ENCODE assay signal across 8 mouse cellular contexts in genomic region chr10:121516008-121516600, GRCm38 (mm10). TPM values are rescaled to one million over a fixed set of nuclear protein-coding genes. Genes with fewer than 3 reads are reported as not detected.
DNase-seq lines count a peak whose midpoint lies in the region; ATAC-seq and TF ChIP-seq lines count a peak whose summit lies in the region.

No protein-coding gene starts in this region.

- TF ChIP-seq EP300 in MEL (IDR thresholded peaks at IDR 0.05; ENCODE audit: low read depth in 1 of 2, low read length in 2 of 2) = no peak

- H3K36me3 ChIP-seq in MEL (ENCODE audit: control insufficient read depth in 1 of 2, insufficient read depth in 2 of 2, low read length in 2 of 2) = no peaks in the 10 kb centered on the region
- H3K36me3 ChIP-seq in forebrain, postnatal 0 days (ENCODE audit: insufficient read depth) = no peaks in the 10 kb centered on the region
- H3K36me3 ChIP-seq in lung, embryonic 14.5 days (ENCODE audit: insufficient read depth) = no peaks in the 10 kb centered on the region

- no peaks in the 10 kb centered on the region for H3K27me3 ChIP-seq in MEL (ENCODE audit: control insufficient read depth in 1 of 2, insufficient read depth in 2 of 2, low read length in 2 of 2)
- no peaks in the 10 kb centered on the region for H3K27me3 ChIP-seq in cerebellum, adult 2 months (ENCODE audit: control insufficient read depth, insufficient read depth, low read length)
- no peaks in the 10 kb centered on the region for H3K27me3 ChIP-seq in forebrain, postnatal 0 days (ENCODE audit: insufficient read depth, low read length)
- H3K27me3 ChIP-seq in lung, embryonic 14.5 days (ENCODE audit: insufficient read depth, low read length) = no peaks in the 10 kb centered on the region

- H3K9me3 ChIP-seq in MEL (replicated peaks; ENCODE audit: insufficient read depth, low read length) = no peaks in the 10 kb centered on the region
- no peaks in the 10 kb centered on the region for H3K9me3 ChIP-seq in forebrain, postnatal 0 days (ENCODE audit: low read length)
- no peaks in the 10 kb centered on the region for H3K9me3 ChIP-seq in lung, embryonic 14.5 days (ENCODE audit: low read depth, low read length)

- H3K4me1 ChIP-seq in MEL (ENCODE audit: control insufficient read depth in 1 of 2, insufficient read depth in 2 of 2, low read length in 2 of 2) = no peaks in the 10 kb centered on the region
- no peaks in the 10 kb centered on the region for H3K4me1 ChIP-seq in cerebellum, adult 2 months (ENCODE audit: control insufficient read depth, insufficient read depth, low read length)
- no peaks in the 10 kb centered on the region for H3K4me1 ChIP-seq in forebrain, postnatal 0 days (ENCODE audit: insufficient read depth)
- no peaks in the 10 kb centered on the region for H3K4me1 ChIP-seq in lung, embryonic 14.5 days (ENCODE audit: insufficient read depth)

- peak overlapping the region; percentile 39 to 61 for H3K4me3 ChIP-seq in MEL (ENCODE audit: control insufficient read depth in 1 of 2, insufficient read depth in 1 of 2, low read depth in 2 of 2, low read length in 2 of 2)
- H3K4me3 ChIP-seq in cerebellum, adult 2 months (replicated peaks; ENCODE audit: insufficient read depth, low read depth, low read length) = no peak overlapping the region
- H3K4me3 ChIP-seq in forebrain, postnatal 0 days (ENCODE audit: low read depth, low read length) = no peak overlapping the region
- H3K4me3 ChIP-seq in lung, embryonic 14.5 days (ENCODE audit: low read depth, low read length) = no peak overlapping the region

- DNase-seq in MEL (ENCODE audit: low read depth, low spot score) = peak; percentile 85
- peak; percentile 75 to 88 for DNase-seq in cerebellum, adult 2 months
- DNase-seq in forebrain, postnatal 0 days = peak; percentile 82
- DNase-seq in layer of hippocampus, adult 8-10 months (ENCODE audit: low spot score in 2 of 2) = peak; percentile 62 to 86
- DNase-seq in lung, embryonic 14.5 days = peak; percentile 97
- DNase-seq in ovary, postnatal 36 days (ENCODE audit: low spot score) = peak; percentile 80
- DNase-seq in thymus, postnatal 0 days (ENCODE audit: low spot score) = peak; percentile 66

- no peak overlapping the region for H3K27ac ChIP-seq in MEL (ENCODE audit: control insufficient read depth, low read depth, low read length)
- no peak overlapping the region for H3K27ac ChIP-seq in cerebellum, adult 2 months (ENCODE audit: insufficient read depth, low read length)
- H3K27ac ChIP-seq in forebrain, postnatal 0 days (ENCODE audit: low read depth, low read length) = no peak overlapping the region
- H3K27ac ChIP-seq in lung, embryonic 14.5 days (ENCODE audit: low read depth) = no peak overlapping the region

- H3K79me2 ChIP-seq in MEL (ENCODE audit: control insufficient read depth, insufficient read depth, low read length, poor library complexity) = no peaks in the 10 kb centered on the region

- peak; percentile 92 for TF ChIP-seq RAD21 in MEL (IDR thresholded peaks at IDR 0.05; ENCODE audit: low read depth, low read length)

- H3K9ac ChIP-seq in MEL (ENCODE audit: control insufficient read depth, low read depth, low read length, poor library complexity, severe bottlenecking) = peak overlapping the region; percentile 69
- H3K9ac ChIP-seq in forebrain, postnatal 0 days = no peak overlapping the region
- no peak overlapping the region for H3K9ac ChIP-seq in lung, embryonic 14.5 days

- TF ChIP-seq CTCF in MEL (IDR thresholded peaks at IDR 0.05 in 2 of 3, conservative IDR thresholded peaks at IDR 0.05 in 1 of 3; ENCODE audit: control insufficient read depth in 1 of 3, insufficient read depth in 1 of 3, low read depth in 2 of 3, low read length in 3 of 3, poor library complexity in 1 of 3, severe bottlenecking in 1 of 3) = peak; percentile 91 to 95 (median 91)
- TF ChIP-seq CTCF in cerebellum, adult 2 months (IDR thresholded peaks at IDR 0.05; ENCODE audit: borderline replicate concordance, insufficient read depth, low read depth, low read length) = peak; percentile 92
- TF ChIP-seq CTCF in forebrain, postnatal 0 days (IDR thresholded peaks at IDR 0.05; ENCODE audit: low read depth) = peak; percentile 83
- peak; percentile 93 for TF ChIP-seq CTCF in lung, embryonic 14.5 days (IDR thresholded peaks at IDR 0.05; ENCODE audit: low read depth)

- TF ChIP-seq POLR2A in MEL (IDR thresholded peaks at IDR 0.05; ENCODE audit: control insufficient read depth in 1 of 2, insufficient read depth in 1 of 2, low read depth in 1 of 2, low read length in 2 of 2, poor library complexity in 1 of 2) = no peak
- TF ChIP-seq POLR2A in cerebellum, adult 2 months (IDR thresholded peaks at IDR 0.05; ENCODE audit: borderline replicate concordance, insufficient read depth, low read length) = no peak

- 30% methylated on average over 18 of the region's 18 CpGs for WGBS in cerebellum, adult 2 months
- 31% methylated on average over 18 of the region's 18 CpGs for WGBS in forebrain, postnatal 0 days
- WGBS in lung, embryonic 14.5 days = 26% methylated on average over 18 of the region's 18 CpGs

- ATAC-seq in forebrain, postnatal 0 days = peak; percentile 14; the same call in 1 of the 2 replicates
- ATAC-seq in hematopoietic stem cell, adult 5-6 weeks (replicated peaks in 1 of 2; ENCODE audit: insufficient read depth in 1 of 2, low FRiP score in 2 of 2, low TSS enrichment in 1 of 2, low read depth in 1 of 2, poor library complexity in 2 of 2, severe bottlenecking in 2 of 2) = peak; percentile 84 to 90
- ATAC-seq in lung, embryonic 14.5 days (ENCODE audit: insufficient read depth) = peak; percentile 45; the same call in 1 of the 2 replicates

- no peak overlapping the region for H3K4me2 ChIP-seq in forebrain, postnatal 0 days (ENCODE audit: low read depth)
- H3K4me2 ChIP-seq in lung, embryonic 14.5 days = peak overlapping the region; percentile 7; the same call in 1 of the 2 replicates

TF ChIP-seq in MEL, 35 proteins besides CTCF, POLR2A, EP300 and RAD21:
- TF ChIP-seq GATA1 (IDR thresholded peaks at IDR 0.05; ENCODE audit: low read depth, low read length) (no peak), SIN3A (IDR thresholded peaks at IDR 0.05; ENCODE audit: low read length) (peak; percentile 45; the same call in 1 of the 2 replicates), POLR2AphosphoS5 (IDR thresholded peaks at IDR 0.05; ENCODE audit: borderline replicate concordance, low read depth, low read length) (no peak), SMC3 (IDR thresholded peaks at IDR 0.05; ENCODE audit: low read depth, low read length) (peak; percentile 86), ZC3H11A (IDR thresholded peaks at IDR 0.05; ENCODE audit: low read depth, low read length) (peak; percentile 87), MYC (IDR thresholded peaks at IDR 0.05; ENCODE audit: low read depth, low read length) (peak; percentile 49; the same call in 1 of the 2 replicates), MAZ (IDR thresholded peaks at IDR 0.05; ENCODE audit: low read depth, low read length) (peak; percentile 37; the same call in 1 of the 2 replicates), JUND (IDR thresholded peaks at IDR 0.05; ENCODE audit: low read depth, low read length) (no peak), MAX (IDR thresholded peaks at IDR 0.05; ENCODE audit: low read length) (0 out of 2 replicates have a peak, but pooled peaks have one; percentile 21), MXI1 (IDR thresholded peaks at IDR 0.05; ENCODE audit: low read depth, low read length) (peak; percentile 58; the same call in 1 of the 2 replicates), NRF1 (IDR thresholded peaks at IDR 0.05; ENCODE audit: insufficient read depth, low read depth, low read length, poor library complexity, severe bottlenecking) (peak; percentile 61)

RNA-seq across cellular contexts. Expression of gene Rassf3, which starts 40.0 kb away (rescaled TPM):
- 8.0 and 9.2 TPM in 2 replicates for total RNA-seq in MEL (2012; rRNA removed)
- 10 to 100 TPM in 1 of 2 experiments, not detected in 1; 15.8 TPM for polyA plus RNA-seq in MEL (2012; ENCODE audit: insufficient read depth in 1 of 2, insufficient read length in 2 of 2, low read depth in 1 of 2, low replicate concordance in 2 of 2, missing spikeins in 1 of 2)
- 16.5 and 17.8 TPM in 2 replicates for polyA plus RNA-seq in cerebellum, adult 2 months (2012; rRNA removed)
- total RNA-seq in forebrain, postnatal 0 days (2014; rRNA removed) = 5.0 and 5.9 TPM in 2 replicates
- polyA plus RNA-seq in forebrain, postnatal 0 days (2015; fragmentation: Nextera tagmentation; extraction: Ambion mirVana) = 3.2 and 3.5 TPM in 2 replicates
- total RNA-seq in hematopoietic stem cell, adult 5-6 weeks (2017) = 19.2 and 21.7 TPM in 2 replicates
- 10 to 100 TPM in 3 of 4 experiments, 1 to 10 TPM in 1; 9.3 to 20.4 (median 15.3) TPM for total RNA-seq in layer of hippocampus, adult 8-10 months (2022)
- polyA plus RNA-seq in lung, embryonic 14.5 days (2014; fragmentation: Nextera tagmentation; extraction: Ambion mirVana) = 19.8 and 21.0 TPM in 2 replicates
- 6.1 and 6.2 TPM in 2 replicates for polyA plus RNA-seq in thymus, postnatal 0 days (2015; fragmentation: Nextera tagmentation; extraction: Ambion mirVana)

Comparison
In these comparisons a context has a peak if more than half of its experiments do, and no peak if none do; other contexts are left out.
1. H3K4me3 ChIP-seq: peak in MEL (2 of 2); none in cerebellum, adult 2 months (single experiment), forebrain, postnatal 0 days (single experiment) and lung, embryonic 14.5 days (single experiment).
2. ATAC-seq: peak in every context shown above with its lines; median percentile 87 in hematopoietic stem cell, adult 5-6 weeks; 45 in lung, embryonic 14.5 days; 14 in forebrain, postnatal 0 days.
3. Peak in every context shown above with its lines, with median percentiles within 50 percentile points of each other: DNase-seq and CTCF ChIP-seq.